Comparison of ENCODE assay signal across 7 mouse cellular contexts in genomic region chr8:83698661-83699453, GRCm38 (mm10). TPM values are rescaled to one million over a fixed set of nuclear protein-coding genes. Genes with fewer than 3 reads are reported as not detected.
DNase-seq lines count a peak whose midpoint lies in the region; ATAC-seq and TF ChIP-seq lines count a peak whose summit lies in the region.

Gene Pkn1 (minus strand): TSS chr8:83699179.

- peak; percentile 94 for DNase-seq in adrenal gland, adult 2 months
- DNase-seq in embryo, embryonic 11 days, result peak; percentile 91
- peak; percentile 99 for DNase-seq in heart, adult 11 months
- DNase-seq in kidney, adult 11 months, result peak; percentile 77
- peak; percentile 87 for DNase-seq in midbrain, embryonic 14.5 days
- DNase-seq in spleen, adult 2 months (ENCODE audit: low read depth in 1 of 2, low spot score in 2 of 2), result peak; percentile 55 to 81

- peak within 1 kb of the TSS; percentile 95 for H3K9ac ChIP-seq in limb, embryonic 13.5 days
- peak within 1 kb of the TSS; percentile 95 for H3K9ac ChIP-seq in midbrain, embryonic 14.5 days (replicated peaks; ENCODE audit: low read length)

- TF ChIP-seq POLR2A in spleen, adult 2 months (IDR thresholded peaks at IDR 0.05; ENCODE audit: low read depth, low read length), result peak; percentile 72; the same call in 1 of the 2 replicates

- peaks cover 30% of the 10 kb centered on the region for H3K4me1 ChIP-seq in limb, embryonic 13.5 days
- H3K4me1 ChIP-seq in midbrain, embryonic 14.5 days (ENCODE audit: control insufficient read depth, insufficient read depth, low read length), result peaks cover 11% of the 10 kb centered on the region; the same call in 1 of the 2 replicates
- H3K4me1 ChIP-seq in spleen, adult 2 months (ENCODE audit: control insufficient read depth, insufficient read depth, insufficient read length), result peaks cover 27% of the 10 kb centered on the region

- under 1% methylated on average over 62 of the region's 85 CpGs for WGBS in limb, embryonic 13.5 days
- under 1% methylated on average over 71 of the region's 85 CpGs for WGBS in midbrain, embryonic 14.5 days
- under 1% methylated on average over 84 of the region's 85 CpGs for WGBS in spleen, adult 2 months

- TF ChIP-seq CTCF in spleen, adult 2 months (IDR thresholded peaks at IDR 0.05; ENCODE audit: extremely low read depth, insufficient read depth, insufficient read length, insufficient replicate concordance), result no peak

- H3K4me2 ChIP-seq in limb, embryonic 13.5 days (replicated peaks), result peak within 1 kb of the TSS; percentile 96
- peak within 1 kb of the TSS; percentile 89 for H3K4me2 ChIP-seq in midbrain, embryonic 14.5 days (ENCODE audit: low read length)

- H3K27ac ChIP-seq in limb, embryonic 13.5 days, result peak within 1 kb of the TSS; percentile 56; the same call in 1 of the 2 replicates
- peak within 1 kb of the TSS; percentile 76 for H3K27ac ChIP-seq in midbrain, embryonic 14.5 days (replicated peaks; ENCODE audit: low read depth, low read length)
- H3K27ac ChIP-seq in spleen, adult 2 months (ENCODE audit: insufficient read depth, low read length), result peak within 1 kb of the TSS; percentile 97

- peak within 1 kb of the TSS; percentile 87 for H3K4me3 ChIP-seq in limb, embryonic 13.5 days
- H3K4me3 ChIP-seq in midbrain, embryonic 14.5 days (replicated peaks; ENCODE audit: low read depth, low read length), result peak within 1 kb of the TSS; percentile 83
- H3K4me3 ChIP-seq in spleen, adult 2 months (ENCODE audit: extremely low read depth, insufficient read depth, insufficient read length), result peak within 1 kb of the TSS; percentile 78

- H3K9me3 ChIP-seq in limb, embryonic 13.5 days, result no peaks in the 10 kb centered on the region
- H3K9me3 ChIP-seq in midbrain, embryonic 14.5 days (ENCODE audit: control insufficient read depth, low read length), result no peaks in the 10 kb centered on the region

- no peaks in the 10 kb centered on the region for H3K36me3 ChIP-seq in limb, embryonic 13.5 days
- H3K36me3 ChIP-seq in midbrain, embryonic 14.5 days (ENCODE audit: control insufficient read depth, insufficient read depth, low read length), result no peaks in the 10 kb centered on the region
- no peaks in the 10 kb centered on the region for H3K36me3 ChIP-seq in spleen, adult 2 months (ENCODE audit: control insufficient read depth, insufficient read depth, low read length)

- ATAC-seq in limb, embryonic 13.5 days (ENCODE audit: low FRiP score, low read depth), result peak; percentile 89
- ATAC-seq in midbrain, embryonic 14.5 days (ENCODE audit: low FRiP score, low TSS enrichment), result peak; percentile 89

- no peaks in the 10 kb centered on the region for H3K27me3 ChIP-seq in limb, embryonic 13.5 days
- H3K27me3 ChIP-seq in midbrain, embryonic 14.5 days (ENCODE audit: control insufficient read depth, insufficient read depth, low read length), result no peaks in the 10 kb centered on the region
- no peaks in the 10 kb centered on the region for H3K27me3 ChIP-seq in spleen, adult 2 months (ENCODE audit: control insufficient read depth, insufficient read depth, low read length)

RNA-seq across cellular contexts. Expression of gene Pkn1, which starts in this region (rescaled TPM):
- 100 to 1,000 TPM; 110 to 115 TPM for total RNA-seq in adrenal gland, adult 2 months (2021)
- polyA plus RNA-seq in adrenal gland, adult 2 months (2012; rRNA removed), result 138 and 164 TPM in 2 replicates
- polyA plus RNA-seq in limb, embryonic 13.5 days (2015; fragmentation: Nextera tagmentation; extraction: Ambion mirVana), result 28.7 and 29.8 TPM in 2 replicates
- polyA plus RNA-seq in midbrain, embryonic 14.5 days (2014; fragmentation: Nextera tagmentation; extraction: Ambion mirVana), result 26.6 TPM in 2 replicates
- 165 and 208 TPM in 2 replicates for polyA plus RNA-seq in spleen, adult 2 months (2012; rRNA removed)

Comparison
In these comparisons a context has a peak if more than half of its experiments do, and no peak if none do; other contexts are left out.
1. Peak in every context shown above with its lines: DNase-seq, ATAC-seq, H3K4me3 ChIP-seq and H3K27ac ChIP-seq.